Mouse (Mus musculus): ENCODE measurements around the gene Schip1.
"Not testable (repeated sequence)": the region's sequence is repeated elsewhere in the genome, so short reads cannot be mapped to it uniquely, and the experiment has no call there.

Schip1 gene

DNA sequence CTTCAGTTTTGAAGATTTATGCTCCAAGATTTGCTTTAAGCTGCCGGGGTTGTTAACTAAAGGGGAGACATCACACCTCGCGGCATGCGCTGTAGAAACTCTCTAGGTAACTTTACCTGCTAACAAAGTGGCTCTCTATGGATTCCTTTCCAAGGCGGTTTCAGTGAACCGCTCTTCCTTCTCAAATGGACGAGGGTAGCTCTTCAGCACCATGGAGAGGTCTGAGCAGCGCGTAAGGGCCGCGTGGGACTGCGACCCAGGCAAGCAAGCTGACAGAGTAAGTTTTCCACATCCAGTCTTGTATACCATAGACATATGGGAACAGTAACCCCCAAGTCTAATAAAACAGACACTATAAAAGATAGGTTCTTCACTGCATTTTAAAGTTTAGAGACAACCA lies at the start of gene Schip1:
TSS of gene Schip1 (plus strand) at position 72 of the 400 bp plus-strand sequence.
- no peak for DNase-seq (ENCODE audit: low read depth)

DNA sequence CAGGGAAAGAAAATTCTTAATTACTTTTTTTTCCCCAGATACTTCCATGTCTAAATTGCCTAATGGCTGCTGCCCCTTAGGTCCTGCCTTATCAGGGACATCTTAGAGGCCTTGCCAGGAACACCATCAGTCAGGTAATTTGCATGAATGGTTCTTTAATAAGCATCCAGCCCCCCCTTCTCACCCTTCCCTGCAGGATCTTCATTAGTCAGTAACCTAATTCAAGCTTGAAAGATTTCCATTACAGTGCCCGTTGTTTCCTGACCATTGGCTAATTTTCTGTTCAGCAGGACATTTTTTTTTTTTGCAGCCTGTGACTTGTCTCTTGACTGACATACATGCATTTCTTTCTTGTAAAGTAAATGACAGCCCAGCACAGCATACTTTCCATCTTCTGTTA lies 48.8 kb upstream of the Schip1 start:
- no peak for DNase-seq (ENCODE audit: low read depth)

DNA sequence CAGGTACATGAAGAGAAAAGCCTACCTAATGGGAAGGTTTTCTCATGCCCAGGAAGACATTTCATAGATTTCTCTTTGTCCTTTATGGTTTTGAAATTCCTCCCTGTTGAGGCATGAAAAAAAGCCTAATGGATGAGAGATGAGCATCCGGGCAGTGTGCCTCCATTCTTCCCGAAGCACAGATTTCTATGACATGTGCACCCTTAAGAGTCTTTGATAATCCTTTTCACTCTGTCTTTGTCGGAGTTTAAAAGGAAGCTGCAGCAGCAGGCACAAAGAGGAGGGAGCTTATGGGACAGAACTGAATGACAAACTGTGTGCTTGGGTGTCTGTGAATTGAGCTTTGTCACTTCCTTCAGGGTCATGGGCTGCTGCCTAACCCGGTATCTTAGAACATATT lies 45.2 kb upstream of the Schip1 start:
- DNase-seq (ENCODE audit: low read depth): no peak

DNA sequence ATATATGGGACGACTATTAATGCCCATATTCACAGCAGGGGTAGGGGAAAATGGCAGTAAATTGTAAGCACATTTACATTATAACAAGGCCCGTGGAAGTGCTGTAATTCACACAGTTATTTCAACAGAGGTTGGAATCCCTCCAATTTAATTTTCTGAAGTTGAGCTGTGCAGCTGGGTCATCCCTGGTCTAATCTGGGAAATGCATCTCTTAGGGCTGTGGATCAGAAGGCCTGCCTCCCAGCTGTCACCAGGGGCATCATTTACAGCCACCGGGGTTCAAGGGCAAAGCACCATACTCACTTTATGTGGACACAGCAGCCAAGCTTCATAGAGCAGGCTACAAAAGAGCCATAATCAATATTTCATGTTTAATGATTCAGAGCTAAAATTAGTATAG lies 28.5 kb upstream of the Schip1 start:
- DNase-seq (ENCODE audit: low read depth): no peak

DNA sequence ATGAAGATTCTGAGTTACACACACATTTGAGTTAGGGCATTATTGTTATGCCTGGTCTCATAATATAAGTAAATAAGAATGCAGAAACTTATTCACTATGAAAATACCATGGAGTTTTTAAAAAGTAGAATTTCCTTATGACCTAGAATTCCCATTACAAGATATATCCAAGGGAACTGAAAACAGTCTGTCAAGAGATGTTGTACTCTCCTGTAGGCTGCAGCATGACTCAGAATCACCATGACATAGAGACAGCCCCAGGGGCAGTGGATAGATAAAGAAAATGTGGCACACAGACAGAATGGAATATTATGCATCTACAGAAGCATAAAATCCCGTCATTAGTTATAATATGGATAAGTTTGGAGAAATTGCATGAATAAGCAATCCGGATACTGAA lies 21.7 kb upstream of the Schip1 start:
- no peak for DNase-seq (ENCODE audit: low read depth)

DNA sequence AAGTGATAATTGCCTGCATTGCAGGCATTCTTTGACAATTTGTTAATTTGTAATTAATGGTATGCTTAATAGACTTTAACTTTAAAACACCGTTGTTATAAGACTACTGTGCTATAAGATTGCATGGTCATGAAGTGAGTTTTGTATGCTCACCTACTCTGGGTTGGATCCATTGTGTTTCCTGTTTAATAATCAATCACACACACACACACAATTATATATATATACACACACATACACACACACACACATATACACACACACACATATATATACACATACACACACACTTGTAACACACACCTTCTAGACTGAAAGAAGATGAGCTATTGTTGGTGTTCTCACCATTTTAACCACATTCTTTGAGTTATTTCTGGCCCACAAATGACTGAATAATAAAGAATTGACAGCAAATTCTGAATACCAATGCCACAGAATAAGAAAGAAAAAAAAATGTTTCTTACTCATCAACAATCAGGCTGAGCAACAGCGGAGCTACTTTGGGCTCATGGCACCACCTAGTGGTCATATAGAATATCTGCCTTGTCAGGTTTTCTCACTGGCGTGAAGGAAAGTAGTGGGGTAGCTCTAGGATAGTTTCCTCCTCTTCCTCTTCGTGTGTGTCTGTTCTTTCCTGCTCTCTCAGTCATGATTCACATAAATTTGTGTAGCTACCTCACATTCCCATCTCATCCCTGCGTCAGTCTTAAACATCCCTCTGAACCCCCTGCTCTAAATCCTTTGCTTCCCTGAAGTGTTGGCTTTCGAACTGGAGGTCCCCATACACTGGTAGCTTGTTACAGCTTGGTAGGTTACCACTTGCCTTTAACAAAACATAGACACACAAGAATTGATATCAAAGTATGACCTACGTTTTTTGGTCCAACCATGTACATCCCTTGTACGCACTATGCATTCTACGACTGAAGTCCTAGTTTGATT lies 18.9 kb upstream of the Schip1 start:
- DNase-seq (ENCODE audit: low read depth): peak; percentile 28

DNA sequence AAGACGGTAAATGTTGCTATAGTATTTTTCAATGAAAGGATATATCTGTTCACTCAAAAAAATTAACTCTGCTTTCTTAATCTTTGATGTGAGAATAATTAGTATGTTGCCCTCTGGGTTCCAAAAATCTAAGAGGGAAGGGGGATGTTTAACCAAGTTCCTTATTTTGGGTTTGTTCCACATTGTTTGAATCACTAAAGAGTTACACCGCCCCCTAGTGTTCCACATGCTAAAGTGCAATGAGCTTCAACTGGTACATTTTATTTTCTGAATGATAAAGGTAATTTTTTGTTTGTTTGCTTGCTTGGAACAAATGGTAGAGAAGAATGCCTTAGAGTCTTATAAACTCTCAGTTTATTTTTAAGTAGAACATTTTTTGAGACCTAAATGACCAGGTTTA lies 11.1 kb upstream of the Schip1 start:
- peak; percentile 14 for DNase-seq (ENCODE audit: low read depth)

DNA sequence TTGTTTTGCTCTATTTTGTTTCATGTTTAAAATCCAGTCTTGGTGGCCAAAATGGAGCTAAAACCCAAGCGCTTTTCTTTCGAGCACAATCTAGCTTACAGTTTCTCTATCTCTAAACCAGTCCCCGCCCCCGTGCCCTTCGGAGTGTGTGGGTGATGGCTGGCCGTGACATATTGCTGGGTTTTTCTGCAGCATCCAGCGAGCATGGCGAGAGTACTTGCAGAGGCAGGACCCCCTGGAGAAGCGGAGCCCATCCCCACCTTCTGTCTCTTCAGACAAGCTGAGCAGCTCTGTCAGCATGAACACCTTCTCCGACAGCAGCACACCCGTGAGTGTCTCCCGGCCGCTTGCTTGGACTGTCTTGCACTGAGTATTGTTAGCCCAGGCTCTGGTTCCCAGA lies 9.5 kb upstream of the Schip1 start:
- DNase-seq (ENCODE audit: low read depth): no peak

DNA sequence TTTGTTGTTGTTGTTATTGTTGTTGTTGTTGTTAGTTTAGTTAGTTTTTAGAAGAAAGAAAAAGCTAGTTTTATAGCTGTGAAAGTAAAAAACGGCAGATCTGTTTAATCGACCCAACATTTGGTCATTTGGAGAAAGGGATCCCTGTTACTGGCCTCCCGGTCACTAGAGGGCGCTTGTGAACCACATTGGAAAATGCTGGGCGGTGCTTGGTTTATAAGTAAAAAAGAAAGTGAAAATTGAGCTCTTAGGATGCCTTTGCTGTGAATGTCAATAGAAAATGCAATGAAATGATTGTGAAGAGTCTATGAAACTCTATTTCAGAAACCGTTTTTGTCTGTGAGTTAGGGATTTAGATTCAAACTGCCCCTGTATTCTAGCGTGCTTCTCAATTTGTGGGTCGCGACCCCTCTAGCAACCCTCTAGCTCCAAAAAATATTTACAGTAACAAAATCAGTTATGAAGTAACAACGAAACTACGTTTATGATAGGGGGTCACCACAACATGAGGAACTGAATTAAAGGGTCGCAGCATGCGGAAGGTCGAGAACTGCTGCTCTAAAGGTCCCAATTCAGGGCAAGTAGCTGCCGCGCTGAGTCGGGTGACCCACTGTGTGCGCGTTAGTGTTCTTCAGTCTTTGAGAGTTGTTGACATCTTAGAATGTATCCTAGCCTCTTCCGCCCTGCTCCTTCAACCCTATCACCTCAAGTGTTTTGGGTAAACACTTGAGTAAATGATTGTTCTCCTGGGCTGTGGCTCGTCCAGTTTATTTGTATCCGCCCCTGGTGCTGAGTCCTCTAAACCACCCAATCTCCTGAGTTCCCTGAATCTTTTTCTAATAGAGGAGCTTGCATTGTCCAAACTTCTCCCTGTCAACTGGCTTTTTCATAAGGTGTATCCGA lies 8.0 kb upstream of the Schip1 start:
- peak; percentile 42 for DNase-seq (ENCODE audit: low read depth)

DNA sequence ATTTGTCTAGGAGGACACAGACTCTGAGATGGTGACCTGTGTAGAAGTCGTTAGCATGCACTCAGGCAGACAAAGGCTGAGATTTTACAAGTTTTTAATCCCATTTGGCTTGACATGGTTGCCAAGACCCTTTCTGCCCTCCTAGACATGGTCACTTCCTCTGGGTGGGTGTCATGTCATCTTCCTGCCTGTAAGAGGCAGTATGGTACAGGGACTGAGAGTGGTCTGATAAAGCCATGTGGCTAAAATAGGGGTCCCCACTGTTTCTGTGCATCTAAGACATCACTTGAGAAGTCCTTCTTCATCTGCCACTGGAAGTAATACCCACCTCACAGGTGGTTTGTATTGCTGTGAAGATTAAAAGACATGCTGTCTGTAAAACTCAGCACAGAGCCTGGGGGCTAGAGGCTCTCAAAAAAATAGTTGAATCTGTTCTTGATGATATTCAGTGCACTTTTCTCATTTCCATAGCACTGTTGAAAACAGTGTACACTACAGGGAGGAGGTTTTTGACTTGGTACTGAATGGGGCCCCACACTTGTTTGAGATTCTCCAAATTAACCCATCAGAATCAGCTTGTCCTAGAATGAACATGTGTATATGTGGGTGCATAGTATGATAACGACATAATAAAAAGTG lies 5.3 kb upstream of the Schip1 start:
- no peak for DNase-seq (ENCODE audit: low read depth)

DNA sequence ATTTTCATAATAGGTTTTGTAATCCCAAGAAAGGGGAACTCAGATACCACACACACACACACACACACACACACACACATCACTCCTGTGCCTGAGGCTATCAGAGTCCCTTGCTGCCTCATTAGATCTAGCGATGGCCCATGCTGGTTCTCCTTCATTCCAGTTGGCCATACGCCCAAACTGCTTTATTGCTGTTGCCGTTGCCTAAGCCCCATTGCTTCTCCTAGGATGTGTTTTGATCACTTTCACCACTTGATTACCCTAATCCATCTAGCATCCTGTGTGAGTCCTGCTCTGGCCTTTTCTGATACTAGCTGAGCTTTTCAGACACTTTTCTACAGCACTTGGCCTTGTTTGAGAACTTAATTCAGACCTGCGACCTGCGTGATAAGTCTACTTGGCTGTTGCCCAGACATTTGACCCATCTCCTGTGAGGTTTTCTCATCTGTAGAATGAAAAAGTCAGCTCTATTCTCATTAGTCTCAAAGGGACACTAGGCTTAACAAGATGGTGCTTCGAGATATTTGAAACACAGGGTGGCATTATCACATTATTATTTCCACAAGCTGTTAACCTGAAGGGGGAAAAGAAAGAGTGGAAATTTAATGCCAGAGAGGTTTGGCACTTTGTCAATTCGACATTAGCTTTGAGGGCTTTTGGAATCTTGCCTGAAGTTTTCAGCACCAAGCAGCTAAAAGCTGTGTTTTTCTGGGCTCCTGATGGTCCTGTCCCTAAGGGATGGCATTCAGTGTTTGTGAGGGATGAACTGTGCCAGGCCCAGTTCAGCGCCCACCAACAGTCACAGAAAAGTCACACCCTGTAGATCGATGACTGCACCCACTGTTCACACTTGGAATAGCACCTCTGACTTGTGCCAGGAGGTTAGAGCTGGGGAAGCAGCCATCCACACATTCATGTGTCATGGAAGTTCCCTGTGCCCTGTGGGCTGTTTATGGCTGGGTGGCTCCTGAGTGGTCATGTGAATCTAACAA lies 7.1 kb downstream of the Schip1 start:
- DNase-seq (ENCODE audit: low read depth): no peak

DNA sequence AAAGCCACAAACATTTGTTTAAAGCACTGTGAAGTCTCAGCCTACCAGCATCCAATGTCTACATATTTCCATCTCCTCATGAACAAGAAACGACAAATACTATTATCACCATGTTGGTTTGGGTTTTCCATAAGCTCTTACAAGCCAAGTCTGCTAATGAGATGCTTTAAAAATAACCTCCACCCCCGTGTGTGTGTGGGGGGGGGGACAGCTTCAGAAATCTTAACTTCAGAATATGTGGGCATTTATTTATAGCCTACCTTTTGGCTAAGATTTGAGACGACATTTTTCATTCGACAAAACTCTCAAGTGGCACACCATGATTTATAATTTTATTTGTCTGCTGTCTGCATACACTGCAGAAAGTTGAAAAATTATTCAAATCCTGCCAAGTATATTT lies 12.8 kb downstream of the Schip1 start:
- DNase-seq (ENCODE audit: low read depth): no peak

DNA sequence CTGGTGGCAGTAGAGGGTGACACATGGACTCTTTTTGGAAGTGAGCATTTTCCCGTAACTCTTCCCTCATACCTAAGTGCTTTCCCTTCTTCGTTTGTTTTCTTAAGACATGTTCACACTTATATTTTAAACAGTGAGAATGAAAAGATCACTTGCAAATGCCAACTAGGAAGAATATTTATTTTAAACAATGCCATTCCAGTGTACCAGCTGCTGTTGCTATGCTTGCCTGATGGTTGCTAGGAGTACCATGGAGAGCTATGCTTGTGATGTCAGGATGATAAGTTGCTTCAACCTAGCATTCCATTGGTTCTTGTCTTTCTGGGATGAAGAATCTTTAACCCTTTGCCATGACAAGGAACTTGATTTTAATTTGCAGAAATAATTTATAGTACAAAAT lies 20.4 kb downstream of the Schip1 start:
- DNase-seq (ENCODE audit: low read depth): no peak

DNA sequence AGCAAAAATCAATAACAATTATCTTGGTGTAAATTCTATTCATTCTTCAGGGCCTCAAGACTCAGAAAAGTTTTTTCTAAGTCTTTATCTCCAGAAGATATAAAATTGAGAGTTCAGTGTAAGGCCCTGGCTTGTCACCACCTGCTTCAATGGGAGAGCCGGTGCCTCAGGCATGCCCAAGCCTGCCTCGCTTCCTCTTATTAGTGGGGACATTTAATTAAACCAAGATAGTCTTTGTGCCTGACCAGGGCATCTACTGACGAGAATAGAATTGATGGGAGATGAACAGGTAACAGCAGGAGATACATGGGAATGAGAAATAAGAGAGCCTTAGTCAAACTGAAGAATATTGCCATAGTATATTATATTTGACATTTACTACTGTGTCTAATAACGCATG lies 27.5 kb downstream of the Schip1 start:
- DNase-seq (ENCODE audit: low read depth): no peak

DNA sequence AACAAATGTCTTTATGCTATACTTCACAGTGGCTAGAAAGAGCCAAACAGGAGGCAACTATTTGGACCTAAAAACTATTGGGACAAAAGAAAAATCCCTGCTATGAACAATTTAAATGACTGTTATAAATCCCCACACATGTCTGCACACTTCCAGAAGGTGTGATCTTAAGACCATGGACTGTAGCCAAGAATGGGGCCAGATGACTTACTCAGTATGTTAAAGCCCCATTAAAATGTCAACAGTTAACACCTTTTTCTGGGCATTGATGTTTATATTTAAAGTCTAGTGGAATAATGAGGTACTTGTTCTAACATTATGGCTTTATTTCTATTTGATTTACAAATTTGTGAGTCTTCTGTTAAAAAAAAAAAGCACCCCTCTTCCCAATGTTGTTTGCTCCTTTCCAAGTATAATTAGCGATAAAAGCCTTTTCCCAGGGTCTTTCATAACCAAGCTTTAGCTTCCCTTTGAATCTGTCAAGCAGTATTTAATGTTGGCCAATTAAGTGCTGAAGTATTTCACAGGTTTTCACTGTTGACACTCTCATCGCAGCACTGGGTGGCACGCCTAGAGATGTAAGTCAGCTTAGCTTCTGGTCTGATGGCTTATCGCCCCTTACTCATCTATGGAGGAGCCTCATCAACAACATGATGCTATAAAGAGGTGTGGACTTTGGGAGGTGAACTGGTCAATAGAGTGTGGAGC lies 32.3 kb downstream of the Schip1 start:
- no peak for DNase-seq (ENCODE audit: low read depth)

DNA sequence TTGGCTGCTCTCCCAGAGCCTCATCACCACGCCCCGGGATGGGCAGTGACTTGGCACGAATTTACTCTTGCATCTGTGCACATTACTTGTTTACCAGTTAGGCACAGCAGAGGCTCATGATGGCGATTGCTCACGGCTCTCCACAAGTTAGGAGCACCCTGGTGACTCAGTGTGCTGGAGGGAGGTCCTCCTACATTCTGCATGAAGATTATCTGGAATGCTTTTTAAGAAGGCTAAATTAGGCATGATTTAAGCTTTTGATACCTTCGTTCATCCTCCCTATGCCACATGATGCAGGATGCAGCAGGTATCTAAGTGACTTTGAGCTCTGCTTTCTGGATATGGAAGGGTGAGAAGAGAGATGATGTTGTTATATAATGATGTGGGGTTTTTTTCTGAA lies 35.0 kb downstream of the Schip1 start:
- DNase-seq (ENCODE audit: low read depth): not testable (repeated sequence)

DNA sequence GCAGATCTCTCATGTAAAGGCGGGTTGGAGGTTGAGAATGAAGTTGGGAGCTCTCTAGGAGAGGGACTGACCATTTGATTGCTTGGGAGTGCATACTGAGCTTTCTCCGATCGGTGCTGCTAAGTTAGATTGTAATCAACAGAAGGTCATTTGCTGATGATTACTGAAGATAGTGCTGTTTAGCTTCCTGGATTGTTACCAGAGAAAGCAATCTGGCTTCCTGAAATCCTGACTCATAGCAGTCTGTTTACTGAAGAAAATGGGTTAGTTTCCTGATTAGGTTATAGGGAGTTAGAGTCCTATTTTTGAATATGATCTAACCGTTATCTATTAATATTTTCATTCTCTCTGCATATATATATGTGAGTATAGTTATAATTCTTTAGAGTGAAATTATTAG lies 36.7 kb downstream of the Schip1 start:
- DNase-seq (ENCODE audit: low read depth): no peak

DNA sequence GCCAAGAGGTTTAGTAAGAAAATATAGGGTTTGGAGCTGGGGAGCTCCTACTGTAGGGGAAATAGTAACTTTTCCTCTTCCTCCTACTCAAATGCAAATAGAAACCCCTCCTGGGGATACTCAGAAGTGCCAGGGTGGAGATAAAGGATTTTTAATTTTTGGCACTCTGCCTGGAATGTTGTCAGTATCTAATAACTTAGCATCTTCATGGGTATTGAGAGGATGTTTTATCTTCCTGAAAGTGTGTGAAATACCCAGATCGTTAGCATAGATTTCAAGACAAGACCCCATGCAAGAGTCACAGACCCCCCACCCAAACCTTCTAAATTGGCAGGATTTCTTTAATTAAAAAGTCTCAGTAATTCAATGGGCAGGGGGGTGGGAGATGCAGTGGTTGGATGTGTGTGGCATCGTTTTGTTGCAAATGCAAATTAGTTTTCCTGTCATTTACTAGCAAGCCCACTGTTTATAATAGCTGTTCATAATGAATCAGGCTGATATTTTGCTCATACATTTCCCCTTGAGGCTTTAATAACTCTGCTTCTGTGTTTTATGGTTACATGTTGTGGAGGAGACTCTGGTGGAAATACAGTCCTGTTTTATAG lies 40.6 kb downstream of the Schip1 start:
- DNase-seq (ENCODE audit: low read depth): no peak

DNA sequence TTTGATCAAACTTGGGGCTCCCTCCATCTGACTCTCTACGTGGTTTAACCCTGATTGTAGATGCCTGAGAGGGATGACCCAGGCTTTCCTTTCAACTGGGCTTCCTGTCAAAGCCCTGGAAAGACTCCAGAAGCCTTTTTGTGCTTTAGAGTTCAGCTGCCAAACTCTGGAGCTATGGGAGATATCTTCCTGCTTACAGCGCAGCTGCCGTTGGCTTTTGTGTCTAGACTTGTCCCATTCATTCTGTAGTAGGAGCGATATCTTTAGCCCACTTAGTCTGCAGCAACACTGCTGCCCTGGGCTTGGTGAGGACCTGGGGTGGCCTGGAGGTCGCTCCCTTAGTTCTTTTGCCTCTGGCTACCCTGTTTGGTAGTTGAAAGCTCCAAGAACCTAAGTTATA lies 56.7 kb downstream of the Schip1 start:
- DNase-seq (ENCODE audit: low read depth): no peak

DNA sequence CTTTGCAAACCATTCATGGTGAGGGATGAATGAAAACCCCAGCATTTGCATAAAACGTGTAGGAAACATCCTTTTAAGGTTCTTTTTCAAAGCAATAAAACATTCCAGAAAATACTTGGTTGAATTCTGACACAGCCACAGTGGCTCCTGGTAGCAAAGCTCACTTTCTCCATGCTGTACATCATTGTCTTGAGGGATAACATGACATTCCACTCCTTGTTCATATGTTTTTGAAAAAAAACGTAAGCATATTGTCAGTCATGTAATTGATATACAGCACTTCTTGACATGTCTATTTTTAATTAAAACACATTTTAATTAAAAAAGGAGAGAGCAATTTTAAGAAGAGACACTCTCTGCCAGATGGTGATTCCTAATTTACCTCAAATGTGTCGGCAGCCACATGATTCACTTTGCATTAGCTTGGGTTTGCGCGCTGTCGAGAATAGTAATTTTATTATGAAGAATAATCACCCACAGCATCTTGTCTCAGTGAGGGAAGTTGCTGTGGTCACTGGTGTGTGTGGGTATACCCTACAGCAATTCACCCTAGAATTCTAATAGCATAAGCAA lies 61.8 kb downstream of the Schip1 start:
- DNase-seq (ENCODE audit: low read depth): no peak
